Mouse (Mus musculus) heart, postnatal 4 days (tissue): ENCODE results near the gene Gm2174. TPM values are rescaled to one million over a fixed set of nuclear protein-coding genes. Genes with fewer than 3 reads are reported as not detected.

Source experiments
- DNase-seq: peaks from one replicate; pipeline ENCODE4 v3.0.0; 2021
- total RNA-seq, 2 experiments: library from RNA; stranded (reverse); gene quantifications; 2 replicates each; pipeline ENCODE4 v1.2.3; 2021

Gm2174 gene
- total RNA-seq, result not detected

DNA sequence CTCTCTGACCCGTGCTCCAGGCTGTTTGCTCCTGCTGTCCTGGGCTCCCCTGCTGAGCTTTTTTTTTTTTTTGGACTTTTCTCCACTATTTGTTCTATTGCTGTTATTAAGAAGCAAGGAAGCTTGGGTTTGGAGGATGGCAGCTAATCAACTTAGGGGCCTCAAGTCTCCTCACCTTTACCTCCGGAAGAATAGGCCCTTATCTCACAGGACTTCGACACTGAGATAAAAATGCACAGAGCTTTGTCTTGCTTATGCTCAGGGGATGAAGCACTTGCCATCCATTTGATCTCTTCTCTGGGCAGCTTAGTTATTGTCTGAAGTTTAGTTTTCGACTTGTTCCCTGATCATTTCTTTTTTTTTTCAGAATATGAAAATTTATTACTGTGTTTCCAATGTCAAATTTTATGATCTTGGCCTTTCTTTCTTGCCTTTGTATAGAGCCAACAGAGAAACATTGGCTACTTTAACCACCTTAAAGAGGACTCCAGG, at the start of gene Gm2174:
Gm2174 (plus strand) TSS at position 442 of the 492 bp plus-strand sequence.
- DNase-seq, result no peak

DNA sequence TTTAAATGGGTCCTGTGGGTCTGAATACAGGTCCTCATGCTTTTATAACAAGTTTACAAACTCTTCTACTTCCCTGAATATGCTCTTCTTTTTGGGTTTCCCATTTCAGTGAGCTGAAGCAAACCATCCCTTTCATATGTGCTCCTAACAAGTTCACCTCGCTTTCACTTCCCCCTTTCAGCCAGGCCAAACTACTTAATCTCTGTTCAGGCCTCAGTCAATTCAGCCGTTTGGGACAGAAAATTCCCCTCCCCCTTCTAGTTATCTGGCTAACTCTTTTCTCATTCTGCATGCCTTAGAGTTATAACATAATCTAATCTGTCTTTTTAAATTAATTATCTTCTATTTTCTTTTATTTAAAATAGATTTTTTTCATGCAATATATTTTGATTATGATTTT, 43.1 kb upstream of the Gm2174 start:
- no peak for DNase-seq

DNA sequence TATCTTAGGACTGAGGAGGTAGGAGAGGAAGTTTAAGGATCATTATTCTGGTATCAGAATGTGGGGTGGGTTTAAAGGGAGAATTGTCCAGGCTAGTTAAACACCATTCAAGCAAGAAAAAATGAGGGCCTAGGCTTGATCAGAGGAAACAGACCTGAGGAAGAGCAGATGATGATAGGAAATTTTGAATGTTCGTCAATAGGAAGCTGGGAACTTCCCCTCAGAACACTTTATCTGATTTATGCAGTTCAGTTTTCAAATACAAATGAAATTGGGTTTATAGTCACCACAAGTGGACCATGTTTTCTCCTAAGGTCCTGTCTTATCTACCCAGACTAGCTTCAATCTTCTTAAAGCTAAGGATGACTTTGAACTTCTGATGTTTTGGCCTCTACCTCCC, 42.3 kb upstream of the Gm2174 start:
- no peak for DNase-seq

DNA sequence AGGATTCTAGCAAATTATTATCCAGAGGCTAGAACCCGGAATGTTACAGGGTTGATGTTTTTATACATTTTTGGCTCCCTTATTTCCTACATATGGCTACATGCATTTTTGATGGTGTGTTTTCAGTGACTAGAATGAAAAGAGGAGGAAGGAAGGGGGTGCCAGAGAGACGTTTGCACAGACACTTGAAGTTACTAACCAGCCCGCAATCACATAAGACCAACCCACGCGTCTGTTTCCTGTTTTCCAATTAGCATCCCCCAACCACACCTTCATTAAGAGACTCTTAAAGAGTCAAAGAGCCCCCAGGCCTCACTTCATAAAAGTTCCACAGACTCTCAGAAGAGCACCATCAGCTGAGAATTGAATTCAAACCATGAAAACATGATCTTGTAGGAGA, 41.6 kb upstream of the Gm2174 start:
- no peak for DNase-seq

DNA sequence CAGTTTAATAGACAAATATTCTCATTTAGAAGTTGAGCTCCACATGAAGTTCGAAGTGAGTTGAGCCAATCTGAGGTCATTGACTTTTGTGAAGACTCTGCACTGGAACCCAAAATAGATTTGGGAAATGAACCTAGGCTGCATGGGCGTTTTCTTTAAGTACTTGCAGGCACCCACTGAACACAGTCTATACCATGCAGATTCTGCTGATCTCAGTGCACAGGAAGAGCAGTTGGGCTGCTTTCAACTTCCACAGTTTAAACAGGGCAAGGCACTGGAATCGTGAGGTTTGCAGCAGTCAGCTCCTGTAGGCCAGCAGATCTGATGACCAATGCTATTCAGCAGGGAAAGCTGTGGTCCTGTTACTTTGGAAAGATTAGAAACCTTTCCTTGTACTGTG, 31.5 kb upstream of the Gm2174 start:
- DNase-seq, result no peak

DNA sequence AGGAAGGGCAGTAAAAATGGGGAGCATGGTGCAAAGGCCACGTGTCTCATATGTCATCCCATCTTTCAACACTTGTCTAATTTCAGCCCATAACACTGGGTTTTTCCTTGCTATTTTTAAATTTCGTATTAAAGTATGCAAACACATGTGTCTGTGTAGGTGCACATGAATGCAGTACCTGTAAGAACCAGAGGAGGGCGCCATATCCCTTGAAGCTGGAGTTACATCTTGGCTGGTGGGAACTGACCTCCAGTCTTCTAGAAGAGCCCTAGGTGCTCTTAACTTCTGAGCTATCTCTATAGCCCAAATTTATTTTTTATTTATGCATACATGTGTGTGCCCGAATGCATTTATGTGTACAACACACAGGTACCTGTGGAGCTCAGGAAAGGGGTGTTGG, 30.2 kb upstream of the Gm2174 start:
- peak; percentile 5 for DNase-seq

DNA sequence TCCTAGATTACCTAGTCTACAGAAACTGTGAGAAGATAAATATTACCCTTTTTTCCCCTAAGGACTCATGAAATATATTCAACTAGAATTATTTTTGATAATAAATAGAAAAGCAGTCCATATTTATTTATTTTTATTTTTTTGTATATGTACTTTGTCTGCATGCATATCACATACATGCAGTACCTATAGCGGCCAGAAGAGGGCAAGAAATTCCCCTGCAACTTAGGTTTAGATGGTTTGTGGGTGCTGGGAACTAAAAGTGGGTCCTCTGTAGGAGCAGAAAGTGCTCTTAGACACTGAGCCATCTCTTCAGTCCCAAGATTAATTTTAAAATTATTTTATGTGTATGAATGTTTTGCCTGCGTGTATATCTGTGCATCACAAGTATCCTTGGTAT, 17.2 kb upstream of the Gm2174 start:
- DNase-seq, result no peak

DNA sequence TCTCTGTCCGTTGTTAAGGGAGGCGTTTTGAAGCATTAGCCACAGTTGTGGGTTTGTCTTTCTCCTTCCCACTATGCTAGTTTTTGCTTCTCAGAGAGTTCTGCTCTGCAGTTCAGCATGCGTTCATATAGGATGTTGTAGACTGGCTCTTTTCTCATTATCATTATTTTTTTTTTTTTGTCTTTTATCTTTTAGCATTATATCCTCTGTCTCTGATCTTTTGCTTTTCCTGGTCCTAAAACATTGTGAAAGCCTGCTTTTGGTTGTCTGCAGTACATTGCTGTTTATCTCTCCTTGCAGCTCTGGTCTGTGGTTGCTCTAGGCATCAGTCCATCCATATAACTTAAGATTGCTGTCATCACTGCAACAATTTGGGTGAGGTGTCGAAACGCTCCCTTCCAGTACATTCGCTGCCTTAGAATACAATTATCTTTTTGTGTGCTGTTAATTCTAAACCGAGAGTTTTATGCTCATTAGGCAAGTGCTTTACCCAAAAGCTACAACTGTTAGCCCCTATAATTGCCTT, 11.9 kb upstream of the Gm2174 start:
- no peak for DNase-seq

DNA sequence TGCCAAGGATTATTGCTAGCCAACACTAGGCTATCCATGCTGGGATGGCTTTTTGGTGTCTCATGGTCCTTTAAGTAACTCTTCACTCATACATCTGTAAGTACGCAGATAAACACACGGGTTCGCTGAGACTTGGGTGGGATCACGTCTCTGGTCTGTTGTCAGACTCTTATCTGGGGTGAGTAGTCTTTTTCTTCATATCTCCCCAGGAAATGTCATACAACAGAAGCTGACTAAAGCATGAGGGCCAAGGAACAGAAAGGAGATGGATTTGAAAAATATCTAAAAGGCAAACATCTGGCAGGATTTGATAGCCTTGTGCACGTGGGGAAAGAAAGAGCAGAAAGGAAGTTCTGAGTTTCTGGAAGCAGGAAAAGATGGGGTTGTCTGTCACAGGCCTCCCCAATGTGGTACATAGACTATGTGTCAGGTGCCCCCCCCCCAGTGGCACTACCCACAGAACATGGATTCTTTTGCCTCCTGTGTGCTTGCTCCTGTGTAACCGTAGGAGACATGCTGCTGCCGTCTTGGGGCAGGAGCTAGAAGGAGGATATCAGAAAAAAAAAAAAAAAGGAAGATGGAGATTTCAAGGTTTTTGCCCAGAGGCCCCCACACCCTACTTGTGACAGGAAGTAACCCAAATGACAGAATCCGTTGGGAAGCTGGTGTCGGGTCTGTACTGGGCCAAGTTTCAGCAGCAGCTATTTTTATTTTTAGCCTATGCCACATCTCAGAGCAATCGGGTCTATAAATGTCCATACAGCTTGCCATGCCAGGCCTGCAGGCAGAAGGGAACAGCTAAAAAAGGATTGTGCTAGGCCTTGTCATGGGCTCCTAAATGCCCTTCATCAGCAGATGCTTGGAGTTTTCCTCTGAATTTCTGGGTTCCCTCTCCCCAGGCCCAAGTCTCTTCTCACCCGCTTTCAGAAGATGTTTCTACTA, 1.0 kb upstream of the Gm2174 start:
- DNase-seq, result no peak

DNA sequence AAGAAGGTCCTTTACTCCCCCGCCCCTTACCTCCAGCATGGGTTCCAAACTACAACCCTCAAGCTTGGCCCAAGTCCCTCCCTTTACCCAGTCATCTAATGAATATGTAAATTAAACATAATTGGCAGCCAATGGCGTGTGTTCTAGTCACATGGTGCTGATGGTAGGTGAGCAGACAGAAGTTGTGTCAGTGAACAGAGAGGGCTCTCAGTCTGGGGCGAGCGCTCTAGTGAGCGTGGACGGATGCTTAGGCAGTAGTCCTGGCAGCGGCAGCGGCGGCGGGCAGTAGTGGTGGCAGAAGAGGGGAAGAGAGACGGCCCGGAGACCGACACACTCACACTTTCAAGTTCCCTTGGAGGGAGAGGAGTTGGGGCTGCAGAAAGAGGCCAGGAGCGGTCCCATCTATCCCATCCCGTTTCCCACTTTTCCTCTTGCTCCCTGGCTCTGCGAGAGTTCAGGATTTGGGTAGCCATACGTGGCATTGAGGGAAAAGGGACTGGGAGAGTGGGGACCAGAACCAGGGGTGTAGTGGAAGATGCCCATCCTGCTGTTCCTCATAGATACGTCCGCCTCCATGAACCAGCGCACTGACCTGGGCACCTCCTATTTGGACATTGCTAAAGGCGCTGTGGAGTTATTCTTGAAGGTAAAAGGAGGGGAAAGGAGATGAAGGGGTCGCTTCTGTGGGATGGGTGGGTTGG, 7.1 kb downstream of the Gm2174 start, which contains the start of gene Ints6l:
Ints6l (plus strand) TSS at position 187 of the 701 bp plus-strand sequence.
- peak; percentile 67 for DNase-seq

DNA sequence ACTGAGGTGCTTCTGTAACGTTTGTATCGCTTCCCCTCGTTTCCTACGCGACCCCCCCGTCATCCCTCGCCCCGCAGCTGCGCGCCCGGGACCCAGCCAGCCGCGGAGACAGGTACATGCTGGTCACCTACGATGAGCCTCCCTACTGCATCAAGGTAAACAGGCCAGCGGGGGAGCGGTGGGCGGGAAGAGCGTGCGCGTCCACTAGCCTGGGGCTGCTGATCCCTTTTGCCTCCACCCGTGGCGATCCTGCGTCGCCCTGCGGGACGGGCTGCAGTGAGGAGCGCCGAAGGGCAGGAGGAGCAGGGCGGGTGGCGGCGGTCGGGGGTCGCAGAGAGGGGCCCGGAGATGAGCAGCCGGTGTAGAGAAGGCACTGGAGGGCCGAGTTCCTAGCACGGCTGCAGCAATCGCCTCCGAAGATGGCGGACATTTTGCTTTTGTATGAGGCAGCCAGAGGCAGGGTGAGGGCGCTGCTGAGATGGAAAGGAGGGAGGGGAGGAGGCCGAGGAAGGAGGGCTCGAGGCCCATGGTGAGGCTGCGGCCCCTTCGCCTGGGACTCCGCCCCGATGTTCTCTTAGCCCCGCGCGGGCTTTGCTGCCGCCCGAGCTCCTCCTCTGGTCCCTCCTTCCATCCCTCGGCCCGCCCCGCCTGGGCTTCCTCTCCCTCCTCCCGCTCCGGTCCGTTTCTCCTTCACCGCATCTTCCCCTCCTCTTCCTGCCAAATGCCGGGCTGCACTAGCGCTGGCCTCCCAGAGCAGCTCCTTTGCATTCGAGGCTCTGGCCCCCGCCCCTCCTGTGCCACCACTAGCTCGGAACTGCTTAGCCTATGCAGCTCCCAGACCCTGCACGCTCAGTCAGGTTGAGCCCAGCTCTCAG, 7.8 kb downstream of the Gm2174 start:
- DNase-seq, result peak; percentile 88

DNA sequence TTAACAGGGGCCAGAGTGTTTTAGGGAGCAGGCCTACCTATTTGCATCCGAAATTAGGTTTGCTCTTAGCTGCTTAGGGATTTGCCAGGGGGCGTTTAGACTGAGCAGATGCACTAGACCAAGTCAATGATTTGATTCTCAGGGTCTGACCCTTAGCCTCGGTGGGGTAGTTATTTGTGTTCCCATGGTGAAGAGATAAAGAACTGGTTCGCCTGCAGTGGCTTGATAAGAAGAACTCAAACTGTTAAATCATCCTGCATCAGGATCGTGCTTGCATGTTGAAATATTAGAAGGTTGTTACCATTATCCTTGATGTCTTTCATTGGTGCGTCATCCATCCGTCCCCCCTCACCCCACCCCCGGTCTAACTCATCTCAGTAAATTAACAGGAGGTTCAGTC, 8.6 kb downstream of the Gm2174 start:
- DNase-seq, result no peak

DNA sequence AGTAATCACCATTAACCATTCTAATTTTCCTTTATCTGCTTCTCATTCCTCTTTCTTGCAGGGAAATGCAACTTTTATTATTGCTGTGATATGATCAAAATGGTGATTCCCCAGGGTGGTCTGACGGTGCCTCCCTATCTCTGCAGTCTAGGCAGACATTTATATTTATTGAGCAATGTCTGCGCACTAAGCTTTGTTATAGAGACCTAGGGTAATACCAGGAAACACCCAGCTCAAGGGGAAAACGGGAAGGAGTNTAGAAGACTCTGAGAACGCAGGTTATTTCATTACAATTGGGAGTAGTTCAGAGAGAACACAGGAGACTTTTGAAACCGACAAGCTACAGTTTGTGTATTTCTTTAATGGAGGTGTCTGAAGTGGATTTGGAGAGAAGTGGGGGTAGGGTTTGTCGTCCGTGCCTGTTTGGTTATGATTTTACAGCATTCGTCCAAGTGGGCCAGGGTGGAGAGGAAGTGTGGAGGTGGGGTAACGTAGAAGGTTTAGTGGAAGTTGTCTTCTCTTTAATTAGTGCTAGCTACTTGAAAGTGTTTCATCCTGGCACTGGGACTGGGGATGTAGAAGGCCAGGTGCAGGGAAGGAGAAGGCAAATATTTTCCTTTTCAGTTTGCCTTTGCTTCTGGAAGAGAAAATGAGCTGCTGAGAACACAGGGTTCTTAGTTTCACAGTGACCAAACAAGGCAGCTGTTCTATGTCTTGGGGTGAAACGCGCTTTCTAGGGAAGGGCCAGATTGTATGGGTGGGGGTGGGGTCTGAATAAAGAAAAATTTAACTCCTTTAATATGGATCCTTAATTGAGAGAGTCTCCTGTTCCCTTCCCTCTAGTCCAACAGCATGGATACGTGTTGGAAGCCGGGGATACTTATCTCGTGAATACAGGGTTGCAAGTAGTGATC, 14.5 kb downstream of the Gm2174 start:
- DNase-seq, result no peak

DNA sequence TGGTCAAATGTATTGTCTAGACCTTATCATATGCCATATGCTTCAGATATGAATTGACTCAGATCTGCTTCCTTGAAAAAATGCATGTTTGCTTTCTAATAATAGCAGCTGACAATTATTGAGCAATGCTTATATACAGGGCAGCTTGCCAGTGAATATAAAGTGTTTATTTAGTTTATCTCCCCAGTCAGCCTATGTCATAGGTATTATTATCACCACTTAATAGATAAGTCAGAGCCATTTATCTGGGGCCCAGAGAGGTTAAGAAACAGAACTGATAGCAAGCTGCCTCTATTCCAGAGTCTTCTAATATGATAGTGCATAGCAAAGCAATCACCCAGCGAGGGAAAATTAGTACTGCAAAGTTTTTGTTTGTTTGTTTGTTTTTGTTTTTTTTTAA, 17.1 kb downstream of the Gm2174 start:
- no peak for DNase-seq

DNA sequence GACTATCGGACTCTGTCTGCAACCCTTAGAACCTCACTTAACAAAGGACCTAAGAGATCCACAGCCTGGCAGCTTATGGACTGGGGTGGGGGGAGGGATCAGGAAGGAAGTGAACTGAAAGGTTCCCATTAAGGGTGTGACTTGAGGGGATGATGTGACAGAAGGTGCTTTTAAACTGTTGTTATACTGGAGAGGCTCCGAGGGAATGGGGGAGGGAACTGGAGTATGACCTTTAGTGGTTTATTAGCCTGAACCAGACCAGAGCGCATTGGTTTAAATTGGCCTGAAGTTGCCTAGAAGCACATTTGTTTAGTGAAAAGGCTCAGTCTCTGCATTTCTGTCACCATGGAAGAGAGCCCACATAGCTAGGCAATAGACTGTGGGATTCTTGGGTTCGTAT, 19.9 kb downstream of the Gm2174 start:
- no peak for DNase-seq

DNA sequence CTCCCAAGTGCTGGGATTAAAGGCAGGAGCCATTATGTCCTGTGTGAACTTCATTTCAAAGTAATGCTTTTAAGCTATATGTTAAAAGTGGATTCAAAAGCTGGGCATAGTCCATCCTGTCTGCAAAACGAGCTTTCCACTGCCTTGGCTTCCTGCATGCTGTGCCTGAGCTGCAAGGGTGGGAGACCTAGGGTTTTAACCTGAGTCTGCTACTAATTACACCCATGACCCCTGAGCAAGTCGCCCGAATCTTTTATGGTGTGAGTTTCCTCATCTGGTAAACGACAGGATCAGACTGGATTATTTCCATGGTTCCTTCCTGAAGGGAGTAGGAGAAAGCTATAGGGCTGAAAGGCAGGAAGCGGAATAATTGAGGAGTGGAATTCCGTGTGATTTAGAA, 20.7 kb downstream of the Gm2174 start:
- no peak for DNase-seq

DNA sequence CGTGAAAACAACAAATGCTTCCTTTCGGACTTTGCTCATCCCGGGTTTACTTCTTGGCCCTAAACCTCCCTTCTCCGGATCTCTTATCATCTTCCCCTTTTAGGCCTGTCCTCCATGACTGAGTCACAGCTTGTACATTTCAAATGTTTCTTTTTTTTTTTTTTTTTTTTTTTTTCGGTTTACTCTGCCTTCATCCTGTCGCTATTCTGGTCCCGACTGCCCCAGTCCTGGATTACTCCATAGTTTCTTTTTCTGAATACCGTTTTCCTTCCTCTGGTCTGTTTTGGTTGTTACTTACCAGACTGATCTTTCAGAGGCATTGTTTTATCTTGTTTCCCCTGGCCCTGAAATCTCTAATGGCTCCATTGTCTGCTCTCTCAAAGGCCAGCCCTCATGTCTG, 26.3 kb downstream of the Gm2174 start:
- DNase-seq, result no peak

DNA sequence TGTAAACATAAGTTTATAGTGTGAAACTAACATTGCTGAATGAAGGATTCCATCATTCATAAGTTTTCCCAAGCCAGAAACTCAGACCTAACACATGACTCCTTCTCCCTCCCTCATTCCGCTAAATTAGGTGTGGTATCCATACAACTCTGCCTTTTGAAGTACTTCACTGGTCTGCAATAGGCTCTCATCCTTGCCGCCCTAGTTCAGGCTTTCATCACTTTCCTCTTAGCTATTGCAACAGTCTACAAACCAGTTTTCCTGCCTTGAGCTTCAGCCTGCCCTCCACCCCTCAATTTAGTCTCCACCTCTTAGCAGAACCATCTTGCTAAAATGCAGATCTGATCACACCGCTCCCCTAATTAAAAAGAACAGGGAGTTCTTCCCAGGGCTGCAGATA, 29.8 kb downstream of the Gm2174 start:
- DNase-seq, result no peak

DNA sequence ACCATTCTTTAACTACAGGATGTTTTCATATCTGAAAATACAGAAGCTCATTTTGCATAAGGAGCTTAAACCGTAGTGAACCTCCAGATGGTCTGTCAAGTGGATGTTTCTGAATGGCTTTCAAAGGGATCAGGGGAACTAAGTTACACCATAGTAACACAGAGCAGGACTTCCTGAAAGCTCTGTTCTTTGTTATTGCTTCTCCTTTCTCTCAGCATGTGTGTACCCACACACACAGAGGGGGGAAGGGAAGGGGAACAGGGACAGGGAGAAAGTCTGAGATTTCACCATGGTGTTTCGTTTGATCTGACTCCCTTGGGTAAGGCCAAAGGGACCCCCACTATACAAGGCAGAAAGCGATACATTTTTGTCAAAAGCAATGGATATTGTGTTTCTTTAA, 34.1 kb downstream of the Gm2174 start:
- DNase-seq, result no peak

DNA sequence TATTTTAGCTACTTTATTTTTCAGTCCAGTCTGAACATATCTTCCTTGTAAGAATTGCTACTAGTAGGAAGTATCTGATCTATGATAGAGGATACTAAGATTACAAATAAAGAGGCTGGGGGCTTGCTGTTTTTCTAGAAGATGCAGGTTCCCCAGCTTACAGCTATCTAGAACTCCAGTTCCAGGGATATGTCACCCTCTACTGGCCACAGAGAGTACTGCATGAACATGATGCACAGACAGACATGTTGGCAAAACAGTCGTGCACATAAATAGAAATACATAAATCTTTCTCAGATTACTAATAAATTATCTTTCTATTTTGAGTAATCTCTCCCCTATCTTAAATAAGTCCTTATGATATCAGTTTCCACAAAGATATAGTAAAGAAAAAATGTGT, 42.0 kb downstream of the Gm2174 start:
- peak; percentile 86 for DNase-seq

DNA sequence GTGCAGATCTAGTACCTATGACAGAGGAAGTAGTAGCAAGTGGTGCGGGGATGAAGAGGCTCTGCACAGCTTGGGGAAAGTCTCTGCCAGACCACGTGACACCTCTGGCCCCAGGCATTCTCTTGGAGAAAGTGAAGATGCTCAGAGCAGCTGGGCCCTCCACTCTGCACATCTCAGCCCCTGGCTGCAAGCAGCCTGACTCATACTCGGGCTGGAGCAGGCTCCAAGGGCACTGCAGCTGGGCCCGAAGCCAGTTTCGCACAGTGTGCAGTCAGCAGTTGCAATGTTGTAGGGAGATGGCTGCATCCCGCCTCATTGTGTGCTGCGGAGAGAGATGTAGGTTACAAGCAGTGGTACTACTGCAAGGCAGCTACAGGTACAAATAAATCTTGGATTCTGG, 49.5 kb downstream of the Gm2174 start:
- DNase-seq, result peak; percentile 6
